Comparison of ENCODE assay signal across 11 mouse cellular contexts in the genomic region with DNA sequence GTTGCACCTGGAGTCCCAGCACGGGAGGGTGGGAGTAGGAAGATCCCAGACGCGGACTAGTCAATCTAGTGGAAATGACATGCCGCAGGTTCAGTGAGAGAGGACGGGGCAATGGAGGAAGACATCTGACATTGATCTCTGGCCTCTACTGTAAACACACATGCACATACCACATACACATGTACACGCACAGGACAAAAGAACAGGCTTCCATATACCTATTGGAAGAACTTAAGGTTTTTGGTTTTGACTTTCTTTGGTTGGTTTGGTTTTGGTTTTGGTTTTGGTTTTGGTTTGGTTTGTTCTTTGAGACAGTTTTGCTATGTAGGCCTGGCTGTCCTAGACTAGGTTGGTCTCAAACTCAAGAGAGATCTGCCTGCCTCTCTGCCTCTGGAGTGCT.
"Had no signal": no experiment of that assay in that cellular context is flagged by ENCODE, and none has a peak within 500 bp of the region (broad histone marks: within the 10 kb centered on the region; RNA-seq: fewer than 3 reads in every experiment).

No protein-coding gene starts in this region.

- H3K9ac ChIP-seq: limb, embryonic 12.5 days; liver, embryonic 13.5 days; liver, postnatal 0 days; midbrain, embryonic 12.5 days had no signal

- H3K4me2 ChIP-seq: limb, embryonic 12.5 days; liver, embryonic 13.5 days; midbrain, embryonic 12.5 days had no signal

- H3K9me3 ChIP-seq: limb, embryonic 12.5 days; liver, embryonic 13.5 days; midbrain, embryonic 12.5 days had no signal

- H3K27ac ChIP-seq: layer of hippocampus, adult 2 months; limb, embryonic 12.5 days; liver, embryonic 13.5 days; midbrain, embryonic 12.5 days had no signal

- H3K36me3 ChIP-seq: limb, embryonic 12.5 days; liver, embryonic 13.5 days; midbrain, embryonic 12.5 days had no signal

- H3K4me3 ChIP-seq: layer of hippocampus, adult 2 months; limb, embryonic 12.5 days; liver, embryonic 13.5 days; midbrain, embryonic 12.5 days had no signal

- H3K27me3 ChIP-seq: limb, embryonic 12.5 days; liver, embryonic 13.5 days; midbrain, embryonic 12.5 days had no signal

- H3K4me1 ChIP-seq: limb, embryonic 12.5 days; midbrain, embryonic 12.5 days had no signal

- DNase-seq: kidney, postnatal 10 days; kidney, postnatal 4 days; liver; liver, embryonic 13.5 days; liver, postnatal 0 days; right cerebral cortex, postnatal 14 days; thymus, adult 18-20 months had no signal

- ATAC-seq: liver, postnatal 0 days; midbrain, embryonic 16.5 days had no signal
